ENCODE assay signal across 18 mouse cellular contexts in the genomic region with DNA sequence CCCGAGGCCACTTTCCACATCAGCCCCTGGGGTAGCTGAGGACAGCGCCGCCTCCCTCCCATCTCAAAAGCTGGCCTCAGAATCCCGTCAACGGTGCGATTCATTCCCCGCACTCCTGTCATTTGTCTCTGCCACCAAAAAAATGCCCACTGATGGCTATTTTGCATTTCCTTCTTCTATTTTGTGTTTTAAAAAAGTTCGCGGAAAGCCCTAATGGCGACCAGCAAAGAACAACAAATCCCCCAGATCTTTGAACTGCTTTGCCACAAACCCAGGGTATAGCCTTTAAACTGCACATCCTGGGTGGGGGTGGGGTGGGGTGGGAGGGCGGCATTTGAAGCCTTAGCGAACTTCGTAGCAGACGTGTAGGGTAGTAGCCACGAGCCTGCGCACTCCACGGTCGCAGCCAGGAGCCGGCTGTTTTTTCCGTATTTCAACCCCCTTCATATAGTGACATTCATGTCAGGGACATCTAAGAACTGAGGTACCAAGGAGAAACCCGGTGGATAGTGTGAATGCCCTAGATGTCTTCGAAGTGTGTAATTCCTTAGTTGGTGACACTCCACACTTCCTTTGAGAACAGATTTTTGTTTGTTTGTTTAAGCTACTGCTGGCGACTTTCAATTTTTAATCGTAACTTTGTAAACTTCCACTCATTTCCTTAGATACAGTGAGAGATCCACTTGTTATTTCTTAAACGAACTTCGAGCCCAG. TPM values are rescaled to one million over a fixed set of nuclear protein-coding genes. Genes with fewer than 3 reads are reported as not detected.
DNase-seq lines count a peak whose midpoint lies in the region; ATAC-seq lines count a peak whose summit lies in the region.
"Had no signal": no experiment of that assay in that cellular context is flagged by ENCODE, and none has a peak within 500 bp of the region (broad histone marks: within the 10 kb centered on the region; RNA-seq: fewer than 3 reads in every experiment).

No protein-coding gene starts in this region.

- peak; percentile 37 for DNase-seq in forebrain, embryonic 10.5 days (ENCODE audit: extremely low spot score, low spot score)
- DNase-seq in kidney, adult 9 months, result no peak
- peak; percentile 15 for DNase-seq in R1 (ENCODE audit: low read depth, low spot score)
- DNase-seq in limb, embryonic 10.5 days (ENCODE audit: low spot score), result peak; percentile 53
- no peak for DNase-seq in adrenal gland, postnatal 10 days
- DNase-seq: cerebellum, adult 2 months; gastrocnemius, postnatal 10 days; left cerebral cortex, postnatal 4 days; lung, adult 2 months; thymus, postnatal 14 days had no signal

- H3K4me2 ChIP-seq in forebrain, embryonic 13.5 days, result no peak overlapping the region
- peak overlapping the region; percentile 19; the same call in 1 of the 2 replicates for H3K4me2 ChIP-seq in kidney, embryonic 15.5 days
- H3K4me2 ChIP-seq: embryonic facial prominence, embryonic 13.5 days; forebrain, embryonic 15.5 days; intestine, embryonic 15.5 days had no signal

- H3K9ac ChIP-seq in forebrain, embryonic 13.5 days, result no peak overlapping the region
- H3K9ac ChIP-seq in kidney, embryonic 15.5 days, result no peak overlapping the region
- H3K9ac ChIP-seq: embryonic facial prominence, embryonic 13.5 days; forebrain, embryonic 15.5 days; intestine, embryonic 15.5 days had no signal

- WGBS in forebrain, embryonic 10.5 days, result under 1% methylated on average over 26 of the region's 26 CpGs
- 1% methylated on average over 26 of the region's 26 CpGs for WGBS in forebrain, embryonic 13.5 days
- 2% methylated on average over 26 of the region's 26 CpGs for WGBS in kidney, embryonic 15.5 days
- under 1% methylated on average over 26 of the region's 26 CpGs for WGBS in limb, embryonic 10.5 days

- no peak overlapping the region for H3K27ac ChIP-seq in forebrain, embryonic 10.5 days
- H3K27ac ChIP-seq in forebrain, embryonic 13.5 days, result no peak overlapping the region
- no peak overlapping the region for H3K27ac ChIP-seq in kidney, embryonic 15.5 days
- no peak overlapping the region for H3K27ac ChIP-seq in limb, embryonic 10.5 days
- H3K27ac ChIP-seq: embryonic facial prominence, embryonic 13.5 days; forebrain, embryonic 15.5 days; intestine, embryonic 15.5 days had no signal

- no peaks in the 10 kb centered on the region for H3K36me3 ChIP-seq in forebrain, embryonic 10.5 days (replicated peaks)
- H3K36me3 ChIP-seq in forebrain, embryonic 13.5 days (ENCODE audit: poor library complexity, severe bottlenecking), result no peaks in the 10 kb centered on the region
- no peaks in the 10 kb centered on the region for H3K36me3 ChIP-seq in kidney, embryonic 15.5 days
- no peaks in the 10 kb centered on the region for H3K36me3 ChIP-seq in limb, embryonic 10.5 days
- H3K36me3 ChIP-seq: embryonic facial prominence, embryonic 13.5 days; forebrain, embryonic 15.5 days; intestine, embryonic 15.5 days had no signal

- no peak overlapping the region for H3K4me3 ChIP-seq in forebrain, embryonic 10.5 days
- H3K4me3 ChIP-seq in forebrain, embryonic 13.5 days, result no peak overlapping the region
- no peak overlapping the region; the same call in 1 of the 2 replicates for H3K4me3 ChIP-seq in kidney, embryonic 15.5 days (replicated peaks)
- H3K4me3 ChIP-seq in limb, embryonic 10.5 days, result peak overlapping the region; percentile 22
- H3K4me3 ChIP-seq: embryonic facial prominence, embryonic 13.5 days; forebrain, embryonic 15.5 days; intestine, embryonic 15.5 days had no signal

- peaks cover 100% of the 10 kb centered on the region for H3K27me3 ChIP-seq in forebrain, embryonic 10.5 days (ENCODE audit: poor library complexity, severe bottlenecking)
- peaks cover 96% of the 10 kb centered on the region for H3K27me3 ChIP-seq in forebrain, embryonic 13.5 days
- peaks cover 95% of the 10 kb centered on the region for H3K27me3 ChIP-seq in kidney, embryonic 15.5 days
- peaks cover 98% of the 10 kb centered on the region for H3K27me3 ChIP-seq in limb, embryonic 10.5 days (ENCODE audit: low read depth, poor library complexity, severe bottlenecking)

- no peaks in the 10 kb centered on the region for H3K9me3 ChIP-seq in forebrain, embryonic 10.5 days
- H3K9me3 ChIP-seq in forebrain, embryonic 13.5 days (replicated peaks), result no peaks in the 10 kb centered on the region
- no peaks in the 10 kb centered on the region for H3K9me3 ChIP-seq in kidney, embryonic 15.5 days (replicated peaks)
- H3K9me3 ChIP-seq in limb, embryonic 10.5 days (replicated peaks), result no peaks in the 10 kb centered on the region
- H3K9me3 ChIP-seq: embryonic facial prominence, embryonic 13.5 days; forebrain, embryonic 15.5 days; intestine, embryonic 15.5 days had no signal

- no peak for ATAC-seq in forebrain, embryonic 13.5 days
- ATAC-seq in kidney, embryonic 15.5 days (replicated peaks; ENCODE audit: low FRiP score), result no peak
- ATAC-seq in monocyte, adult 5-6 weeks (replicated peaks; ENCODE audit: insufficient number of reproducible peaks, low FRiP score, low TSS enrichment, poor library complexity, severe bottlenecking), result no peak
- ATAC-seq: forebrain, embryonic 15.5 days had no signal

- peaks cover 45% of the 10 kb centered on the region for H3K4me1 ChIP-seq in forebrain, embryonic 10.5 days
- peaks cover 7% of the 10 kb centered on the region; the same call in 1 of the 2 replicates for H3K4me1 ChIP-seq in forebrain, embryonic 13.5 days
- H3K4me1 ChIP-seq in kidney, embryonic 15.5 days, result peaks cover 39% of the 10 kb centered on the region
- peaks cover 48% of the 10 kb centered on the region for H3K4me1 ChIP-seq in limb, embryonic 10.5 days
- H3K4me1 ChIP-seq: intestine, embryonic 15.5 days had no signal

RNA-seq across cellular contexts. Expression of a gene that starts 10.5 kb away (rescaled TPM):
- 0.04 and 0.14 TPM in 2 replicates for polyA plus RNA-seq in forebrain, embryonic 10.5 days (2016; fragmentation: Nextera tagmentation; extraction: Ambion mirVana)
- polyA plus RNA-seq in forebrain, embryonic 13.5 days (2015; fragmentation: Nextera tagmentation; extraction: Ambion mirVana), result 0.12 and 0.35 TPM in 2 replicates
- polyA plus RNA-seq in kidney, embryonic 15.5 days (2015; fragmentation: Nextera tagmentation; extraction: Ambion mirVana), result 2.1 and 2.5 TPM in 2 replicates
- polyA plus RNA-seq in limb, embryonic 10.5 days (2016; fragmentation: Nextera tagmentation; extraction: Ambion mirVana), result 2.2 and 2.9 TPM in 2 replicates
- under 1 TPM in 1 of 2 experiments, not detected in 1; 0.09 TPM for total RNA-seq in adrenal gland, postnatal 10 days (2021)
- not detected in 3 replicates for total RNA-seq in monocyte, adult 5-6 weeks (2017)
- total RNA-seq: megakaryocyte, adult 5-6 weeks; neutrophil, adult 5-6 weeks had no signal
- polyA plus RNA-seq: intestine, embryonic 15.5 days had no signal

Comparison
In these comparisons a context has a peak if more than half of its experiments do, and no peak if none do; other contexts are left out.
1. DNase-seq: peak in forebrain, embryonic 10.5 days (single experiment), R1 (single experiment) and limb, embryonic 10.5 days (single experiment); none in kidney, adult 9 months (single experiment) and adrenal gland, postnatal 10 days (single experiment).